Mouse (Mus musculus) heart, embryonic 13.5 days (tissue): ENCODE measurements around the gene Olfr313. TPM values are rescaled to one million over a fixed set of nuclear protein-coding genes. Genes with fewer than 3 reads are reported as not detected.
A peak's percentile ranks its signal among the peaks of the same experiment; 100 is the strongest.
"Not testable (repeated sequence)": the region's sequence is repeated elsewhere in the genome, so short reads cannot be mapped to it uniquely, and the experiment has no call there.

Experiments
- ATAC-seq: fragments of 200-750 bp; cut with Nextera tagmentation; 2 replicates; pipeline ENCODE4 v1.8.0; 2017; ENCODE audit warnings: moderate TSS enrichment; ENCODE audit not compliant: insufficient number of reproducible peaks, low FRiP score, low TSS enrichment; ENCODE audit errors: extremely low read depth
- H3K27ac ChIP-seq: fragments of 300-500 bp; sonication (generic); replicated peaks from 2 replicates; pipeline ENCODE4 v1.5.1; 2015; ENCODE audit warnings: moderate library complexity, mild to moderate bottlenecking, inconsistent platforms
- H3K27me3 ChIP-seq: fragments of 300-500 bp; sonication (generic); replicated peaks from 2 replicates; pipeline ENCODE4 v1.6.1; 2015; ENCODE audit warnings: mild to moderate bottlenecking, inconsistent platforms
- H3K36me3 ChIP-seq: fragments of 300-500 bp; sonication (generic); 2 replicates; pipeline ENCODE4 v1.6.1; 2015; ENCODE audit warnings: mild to moderate bottlenecking, inconsistent platforms
- H3K4me1 ChIP-seq: fragments of 300-500 bp; sonication (generic); 2 replicates; pipeline ENCODE4 v1.6.1; 2015; ENCODE audit warnings: inconsistent platforms
- H3K4me2 ChIP-seq: fragments of 300-500 bp; sonication (generic); 2 replicates; pipeline ENCODE4 v1.6.1; 2015; ENCODE audit warnings: inconsistent platforms, mild to moderate bottlenecking, moderate library complexity
- H3K4me3 ChIP-seq: fragments of 300-500 bp; sonication (generic); 2 replicates; pipeline ENCODE4 v1.5.1; 2015; ENCODE audit warnings: moderate library complexity, mild to moderate bottlenecking, inconsistent platforms
- H3K9ac ChIP-seq: fragments of 300-500 bp; sonication (generic); 2 replicates; pipeline ENCODE4 v1.6.1; 2015; ENCODE audit warnings: inconsistent platforms, mild to moderate bottlenecking, moderate library complexity
- H3K9me3 ChIP-seq: fragments of 300-500 bp; sonication (generic); 2 replicates; pipeline ENCODE4 v1.6.1; 2016; ENCODE audit warnings: inconsistent platforms
- WGBS: fragments of 180-500 bp; shearing (Covaris S2); methylation state at CpG from one replicate; pipeline ENCODE4 v1.1.7; 2015; ENCODE audit warnings: mixed read lengths; 5-methylcytosine and 5-hydroxymethylcytosine counted together
- polyA plus RNA-seq: library from polyadenylated mRNA; unstranded; fragments of >200 nt; fragmentation: Nextera tagmentation; extraction: Ambion mirVana; gene quantifications from 2 replicates; pipeline ENCODE4 v1.2.1, GENCODE M21; 2015

The Olfr313 gene
- polyA plus RNA-seq, 1 experiment from 2014 or later = 0.12 TPM

GRCm38 (mm10) chr11:58801558-58802228 is 13.1 kb upstream of the Olfr313 start, which contains the start of gene Fam183b:
Fam183b (minus strand) TSS chr11:58801960.
- Histone ChIP-seq H3K27ac (no peak within 1 kb of the TSS), H3K36me3 (no peaks in the 10 kb centered on the region), H3K9me3 (no peaks in the 10 kb centered on the region), H3K4me2 (peak within 1 kb of the TSS; percentile 42), H3K27me3 (no peaks in the 10 kb centered on the region), H3K9ac (no peak within 1 kb of the TSS), H3K4me3 (no peak within 1 kb of the TSS), H3K4me1 (peaks cover 7% of the 10 kb centered on the region)
- no peak for ATAC-seq
- WGBS = 33% methylated on average over 14 of the region's 14 CpGs

- H3K9ac ChIP-seq = no peak overlapping the region
- no peak overlapping the region for H3K4me2 ChIP-seq
- H3K36me3 ChIP-seq = no peaks in the 10 kb centered on the region
- no peaks in the 10 kb centered on the region for H3K27me3 ChIP-seq
- no peak for ATAC-seq
- H3K9me3 ChIP-seq = no peaks in the 10 kb centered on the region
- H3K27ac ChIP-seq = no peak overlapping the region
- WGBS = 65% methylated on average over 4 of the region's 4 CpGs
- H3K4me3 ChIP-seq = no peak overlapping the region
- H3K4me1 ChIP-seq = peaks cover 7% of the 10 kb centered on the region
Measured at GRCm38 (mm10) chr11:58803871-58804270, 10.9 kb upstream of the Olfr313 start.

- no peak overlapping the region for H3K9ac ChIP-seq
- H3K4me2 ChIP-seq = no peak overlapping the region
- H3K27ac ChIP-seq = no peak overlapping the region
- ATAC-seq = no peak
- H3K36me3 ChIP-seq = no peaks in the 10 kb centered on the region
- H3K9me3 ChIP-seq = no peaks in the 10 kb centered on the region
- no peaks in the 10 kb centered on the region for H3K27me3 ChIP-seq
- no peak overlapping the region for H3K4me3 ChIP-seq
- WGBS = 56% methylated on average over 2 of the region's 2 CpGs
- peaks cover 7% of the 10 kb centered on the region for H3K4me1 ChIP-seq
Measured at GRCm38 (mm10) chr11:58804393-58804792, 10.4 kb upstream of the Olfr313 start.

- Histone ChIP-seq H3K27ac (no peak overlapping the region), H3K4me3 (no peak overlapping the region), H3K9me3 (no peaks in the 10 kb centered on the region), H3K27me3 (no peaks in the 10 kb centered on the region), H3K36me3 (no peaks in the 10 kb centered on the region), H3K4me2 (no peak overlapping the region), H3K4me1 (no peaks in the 10 kb centered on the region), H3K9ac (no peak overlapping the region)
- no peak for ATAC-seq
- WGBS = 0% methylated on average over 1 of the region's 1 CpGs
Measured at GRCm38 (mm10) chr11:58812001-58812400, 2.8 kb upstream of the Olfr313 start.

GRCm38 (mm10) chr11:58815676-58816075 is 876 bp downstream of the Olfr313 start:
- WGBS = 68% methylated on average over 1 of the region's 1 CpGs
- H3K27me3 ChIP-seq = no peaks in the 10 kb centered on the region
- H3K27ac ChIP-seq = no peak overlapping the region
- no peaks in the 10 kb centered on the region for H3K36me3 ChIP-seq
- no peaks in the 10 kb centered on the region for H3K4me1 ChIP-seq
- H3K4me2 ChIP-seq = no peak overlapping the region
- H3K4me3 ChIP-seq = no peak overlapping the region
- no peaks in the 10 kb centered on the region for H3K9me3 ChIP-seq
- ATAC-seq = no peak
- no peak overlapping the region for H3K9ac ChIP-seq

GRCm38 (mm10) chr11:58828937-58829336 is 14.1 kb downstream of the Olfr313 start, which contains the start of gene Olfr312:
Olfr312 (plus strand) TSS chr11:58829237.
- H3K9ac ChIP-seq, H3K27me3 ChIP-seq, H3K4me1 ChIP-seq, H3K9me3 ChIP-seq, ATAC-seq, H3K27ac ChIP-seq, H3K4me3 ChIP-seq, H3K4me2 ChIP-seq, H3K36me3 ChIP-seq: not testable (repeated sequence)

GRCm38 (mm10) chr11:58829764-58830163 is 15.0 kb downstream of the Olfr313 start:
- no peak overlapping the region for H3K4me3 ChIP-seq
- WGBS = 66% methylated on average over 3 of the region's 3 CpGs
- H3K9ac ChIP-seq = no peak overlapping the region
- no peaks in the 10 kb centered on the region for H3K36me3 ChIP-seq
- no peak overlapping the region for H3K4me2 ChIP-seq
- ATAC-seq = no peak
- no peaks in the 10 kb centered on the region for H3K9me3 ChIP-seq
- no peaks in the 10 kb centered on the region for H3K4me1 ChIP-seq
- no peak overlapping the region for H3K27ac ChIP-seq
- no peaks in the 10 kb centered on the region for H3K27me3 ChIP-seq

- not testable (repeated sequence) for H3K9ac ChIP-seq, H3K36me3 ChIP-seq, H3K9me3 ChIP-seq, ATAC-seq, H3K4me2 ChIP-seq, H3K27ac ChIP-seq, H3K27me3 ChIP-seq, H3K4me3 ChIP-seq, H3K4me1 ChIP-seq
- 74% methylated on average over 3 of the region's 3 CpGs for WGBS
Measured at GRCm38 (mm10) chr11:58832541-58832940, 17.7 kb downstream of the Olfr313 start.

GRCm38 (mm10) chr11:58838951-58839350 is 24.2 kb downstream of the Olfr313 start, which contains the start of gene Olfr311:
Olfr311 (plus strand) TSS chr11:58839251.
- not testable (repeated sequence) for H3K27ac ChIP-seq, H3K9me3 ChIP-seq, H3K36me3 ChIP-seq, H3K9ac ChIP-seq, ATAC-seq, H3K4me2 ChIP-seq, H3K27me3 ChIP-seq, H3K4me3 ChIP-seq, H3K4me1 ChIP-seq

- Histone ChIP-seq H3K36me3 (peaks cover 26% of the 10 kb centered on the region), H3K4me2 (peak within 1 kb of the TSS; percentile 79), H3K27me3 (no peaks in the 10 kb centered on the region), H3K4me1 (peaks cover 7% of the 10 kb centered on the region), H3K9me3 (no peaks in the 10 kb centered on the region), H3K4me3 (peak within 1 kb of the TSS; percentile 89), H3K9ac (peak within 1 kb of the TSS; percentile 95), H3K27ac (peak within 1 kb of the TSS; percentile 65)
- peak; percentile 97 for ATAC-seq
- under 1% methylated on average over 24 of the region's 24 CpGs for WGBS
Measured at GRCm38 (mm10) chr11:58846919-58847461, 32.2 kb downstream of the Olfr313 start, which contains the start of gene Gm12258. Gm12258 (plus strand) TSS chr11:58847158.

- H3K4me3 ChIP-seq = peak overlapping the region; percentile 89
- no peak overlapping the region for H3K27ac ChIP-seq
- H3K4me2 ChIP-seq = peak overlapping the region; percentile 79
- no peak for ATAC-seq
- 41% methylated on average over 9 of the region's 9 CpGs for WGBS
- peak overlapping the region; percentile 95 for H3K9ac ChIP-seq
- H3K27me3 ChIP-seq = no peaks in the 10 kb centered on the region
- peaks cover 7% of the 10 kb centered on the region for H3K4me1 ChIP-seq
- H3K9me3 ChIP-seq = no peaks in the 10 kb centered on the region
- peaks cover 31% of the 10 kb centered on the region for H3K36me3 ChIP-seq
Measured at GRCm38 (mm10) chr11:58847636-58848035, 32.8 kb downstream of the Olfr313 start.

GRCm38 (mm10) chr11:58849731-58850130 is 34.9 kb downstream of the Olfr313 start:
- WGBS = 52% methylated on average over 2 of the region's 2 CpGs
- no peaks in the 10 kb centered on the region for H3K9me3 ChIP-seq
- no peak for ATAC-seq

More at GRCm38 (mm10) chr11:58849731-58850130, 34.9 kb downstream of the Olfr313 start:
- Histone ChIP-seq H3K36me3 (peaks cover 39% of the 10 kb centered on the region), H3K4me3 (no peak overlapping the region), H3K27ac (no peak overlapping the region), H3K4me2 (no peak overlapping the region), H3K4me1 (peaks cover 7% of the 10 kb centered on the region), H3K9ac (no peak overlapping the region), H3K27me3 (no peaks in the 10 kb centered on the region)
